Mouse (Mus musculus) C2C12 (cell line): ENCODE results near the gene Kdm6b. TPM values are rescaled to one million over a fixed set of nuclear protein-coding genes. Genes with fewer than 3 reads are reported as not detected.

Experiments used
- H3K27me3 ChIP-seq: one replicate; pipeline ENCODE4 v1.6.1; 2011; ENCODE audit not compliant: control insufficient read depth, insufficient read depth, insufficient read length
- H3K36me3 ChIP-seq: one replicate; pipeline ENCODE4 v1.6.1; 2011; ENCODE audit not compliant: control insufficient read depth, insufficient read depth
- H3K4me3 ChIP-seq: one replicate; pipeline ENCODE4 v1.5.1; 2011; ENCODE audit warnings: mild to moderate bottlenecking, control low read depth; ENCODE audit not compliant: poor library complexity, insufficient read depth, severe bottlenecking
- H3K79me2 ChIP-seq: one replicate; pipeline ENCODE4 v1.6.1; 2011; ENCODE audit not compliant: control insufficient read depth, insufficient read depth
- H3K79me3 ChIP-seq: one replicate; pipeline ENCODE4 v1.6.1; 2011; ENCODE audit warnings: low read depth, control low read depth
- H3ac ChIP-seq: one replicate; pipeline ENCODE3; 2011; ENCODE audit warnings: low read depth; ENCODE audit not compliant: control insufficient read depth, insufficient read length
- CEBPB ChIP-seq: IDR thresholded peaks from one replicate; pipeline ENCODE4 v1.6.1; 2011; ENCODE audit warnings: low read depth, mild to moderate bottlenecking, control low read depth, moderate library complexity
- CTCF ChIP-seq: IDR thresholded peaks from one replicate; pipeline ENCODE4 v1.5.1; 2011; ENCODE audit not compliant: control insufficient read depth, insufficient read depth, insufficient read length
- FOSL1 ChIP-seq: IDR thresholded peaks from one replicate; pipeline ENCODE4 v1.8.0; 2011; ENCODE audit warnings: mild to moderate bottlenecking, low read length; ENCODE audit not compliant: poor library complexity, insufficient read depth, severe bottlenecking
- MAX ChIP-seq: IDR thresholded peaks from one replicate; pipeline ENCODE4 v1.6.1; 2011; ENCODE audit warnings: mild to moderate bottlenecking, control low read depth
- MYOD1 ChIP-seq: IDR thresholded peaks from one replicate; pipeline ENCODE4 v1.6.1; 2011; ENCODE audit warnings: low read depth; ENCODE audit not compliant: control insufficient read depth, insufficient read length
- MYOG ChIP-seq: IDR thresholded peaks from one replicate; pipeline ENCODE4 v1.6.1; 2011; ENCODE audit not compliant: control insufficient read depth, insufficient read length; ENCODE audit errors: extremely low read depth
- USF1 ChIP-seq: IDR thresholded peaks from one replicate; pipeline ENCODE4 v1.6.1; 2011; ENCODE audit warnings: low read depth, mild to moderate bottlenecking, control low read depth, moderate library complexity
- polyA plus RNA-seq: library from polyadenylated mRNA; unstranded; fragments of >200 nt; fragmentation: generic; extraction: Trizol; gene quantifications from one replicate; pipeline ENCODE4 v1.2.1, GENCODE M21; 2012; ENCODE audit warnings: missing spikeins

Gene Kdm6b
- polyA plus RNA-seq, 1 experiment = 9.0 TPM

DNA sequence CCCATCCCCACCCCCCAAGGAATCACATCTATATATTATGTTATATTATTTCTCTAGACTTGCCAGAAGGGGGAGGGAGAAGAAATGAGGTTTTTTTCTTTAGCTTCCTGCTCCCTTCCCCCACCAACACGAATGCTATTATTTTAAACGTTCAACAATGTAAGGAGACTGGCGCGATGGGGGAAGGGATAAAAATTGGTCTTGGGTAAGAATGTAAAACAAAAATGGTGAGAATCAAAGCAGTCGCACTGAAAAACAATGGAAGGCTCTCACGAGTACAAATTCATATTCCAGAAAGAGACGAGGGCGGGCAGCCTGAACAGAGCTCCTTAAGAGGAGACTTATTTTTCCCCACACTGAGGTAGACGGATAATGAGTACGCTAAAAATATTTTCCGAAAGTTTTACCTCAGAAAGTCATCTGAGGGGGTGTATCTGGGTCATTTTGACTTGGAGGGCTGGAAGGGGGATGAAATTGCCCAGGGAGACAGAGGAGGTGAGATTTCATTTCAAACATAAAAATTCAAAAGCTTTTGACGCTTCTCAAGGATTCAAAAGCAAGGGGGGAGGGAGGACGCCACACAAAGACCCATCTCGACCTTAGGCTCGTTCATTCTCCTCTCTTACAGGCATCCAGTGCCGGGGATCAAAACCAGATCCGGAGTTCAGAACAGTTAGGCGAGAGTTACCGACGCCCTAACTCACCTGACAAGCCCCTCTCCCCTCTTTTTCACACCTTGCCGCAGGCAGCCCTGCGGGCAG, 46.4 kb downstream of the Kdm6b start:
- TF ChIP-seq FOSL1 = no peak
- TF ChIP-seq MYOD1 = no peak
- TF ChIP-seq USF1 = no peak
- no peak for TF ChIP-seq CTCF
- no peak for TF ChIP-seq MAX
- no peak for TF ChIP-seq CEBPB
- TF ChIP-seq MYOG = no peak
- peak overlapping the region; percentile 64 for H3K4me3 ChIP-seq
- H3K27me3 ChIP-seq = no peaks in the 10 kb centered on the region
- H3K79me3 ChIP-seq = peaks cover 11% of the 10 kb centered on the region
- peaks cover 39% of the 10 kb centered on the region for H3K79me2 ChIP-seq
- peaks cover 19% of the 10 kb centered on the region for H3K36me3 ChIP-seq
- H3ac ChIP-seq = peak overlapping the region; percentile 52

DNA sequence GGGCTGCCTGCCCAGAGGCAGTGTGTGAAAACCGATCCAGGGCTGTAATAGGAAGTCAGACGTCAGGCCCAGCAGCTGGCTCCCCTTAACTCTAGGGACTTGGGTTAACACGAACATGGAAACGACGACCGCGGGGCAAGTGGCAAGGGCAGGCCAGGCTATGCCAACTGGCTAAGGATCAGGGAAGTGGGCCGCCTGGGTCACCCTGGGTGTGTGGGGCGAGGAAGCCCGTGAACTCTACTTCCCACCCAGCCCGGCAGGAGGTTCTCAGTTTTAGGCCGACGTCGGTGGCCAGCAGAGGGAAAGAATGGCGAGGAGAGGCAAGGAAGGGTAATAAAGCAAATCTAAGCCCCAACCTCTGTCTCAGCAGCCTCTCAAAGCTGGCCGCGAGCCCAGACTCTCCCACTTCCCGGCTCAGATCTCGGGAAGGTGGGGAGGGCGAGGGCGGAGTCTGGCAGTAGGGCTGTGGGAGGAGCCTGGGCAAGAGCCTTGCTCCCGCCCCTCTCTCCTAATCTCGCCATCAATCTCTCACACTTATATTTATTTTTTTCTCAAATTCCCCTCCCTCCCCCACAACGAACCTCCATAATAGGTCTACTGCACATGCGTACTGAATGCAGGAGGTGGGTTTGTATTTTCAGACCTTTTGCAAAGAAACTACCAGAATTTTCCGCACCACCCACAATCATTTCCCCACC, 47.2 kb downstream of the Kdm6b start:
- no peak for TF ChIP-seq CEBPB
- TF ChIP-seq MYOG = no peak
- no peak for TF ChIP-seq USF1
- TF ChIP-seq FOSL1 = no peak
- no peak for TF ChIP-seq CTCF
- no peak for TF ChIP-seq MYOD1
- no peak for TF ChIP-seq MAX
- Histone ChIP-seq H3K27me3 (no peaks in the 10 kb centered on the region), H3K79me3 (peaks cover 11% of the 10 kb centered on the region)

DNA sequence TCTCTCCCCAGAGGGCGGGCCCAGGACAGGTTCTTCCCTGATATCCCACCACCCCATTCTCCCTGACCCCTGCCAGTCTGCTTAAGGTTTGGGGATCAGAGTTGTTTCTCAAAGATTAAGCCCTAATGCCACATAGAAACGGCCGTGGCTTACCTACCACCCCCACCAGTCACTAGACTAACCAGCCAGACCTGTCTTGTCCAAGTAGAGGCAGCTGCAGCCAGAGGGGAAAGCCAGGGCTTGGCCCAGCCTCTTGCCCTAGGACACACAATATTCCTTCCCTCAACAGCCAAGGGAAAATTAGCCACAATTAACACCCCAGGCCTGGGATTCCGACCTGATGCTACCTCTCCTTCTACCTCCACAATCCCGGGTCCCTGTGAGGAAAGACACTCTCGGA, 47.8 kb downstream of the Kdm6b start:
- Histone ChIP-seq H3K27me3 (no peaks in the 10 kb centered on the region), H3ac (peak overlapping the region; percentile 63), H3K36me3 (peaks cover 32% of the 10 kb centered on the region), H3K4me3 (no peak overlapping the region), H3K79me2 (peaks cover 39% of the 10 kb centered on the region), H3K79me3 (peaks cover 11% of the 10 kb centered on the region)
- TF ChIP-seq FOSL1 = no peak
- TF ChIP-seq CTCF = no peak
- no peak for TF ChIP-seq USF1
- TF ChIP-seq MYOD1 = no peak
- no peak for TF ChIP-seq MAX
- TF ChIP-seq CEBPB = no peak
- no peak for TF ChIP-seq MYOG

More for the DNA sequence above, 47.2 kb downstream of the Kdm6b start:
- Histone ChIP-seq H3K4me3 (peak overlapping the region; percentile 64), H3ac (peak overlapping the region; percentile 63), H3K36me3 (peaks cover 26% of the 10 kb centered on the region), H3K79me2 (peaks cover 39% of the 10 kb centered on the region)

DNA sequence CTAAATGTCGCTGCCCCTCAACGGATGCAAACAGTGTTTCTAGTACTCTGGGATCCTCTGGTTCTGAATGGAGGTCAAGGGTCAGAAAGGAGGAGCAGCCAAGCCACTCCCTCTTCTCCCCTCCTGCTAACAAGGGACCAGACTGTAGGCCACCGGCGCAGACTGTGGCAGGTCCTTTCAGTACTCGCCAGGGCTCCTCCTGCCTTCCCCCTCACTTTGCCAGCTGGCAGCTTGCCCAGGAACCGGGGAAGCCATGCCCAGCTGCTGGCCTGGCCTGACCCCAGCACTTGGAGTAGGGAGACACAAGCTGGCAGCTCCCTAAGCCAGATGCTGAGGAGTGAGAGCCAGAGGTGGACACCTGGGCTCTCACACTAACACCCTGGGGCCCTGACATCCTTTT, 48.6 kb downstream of the Kdm6b start:
- H3K27me3 ChIP-seq = no peaks in the 10 kb centered on the region
- TF ChIP-seq USF1 (no peak), MYOD1 (no peak), MYOG (no peak), CEBPB (no peak), FOSL1 (no peak), MAX (peak; percentile 33), CTCF (no peak)
- no peak overlapping the region for H3ac ChIP-seq
- H3K4me3 ChIP-seq = no peak overlapping the region
- H3K36me3 ChIP-seq = peaks cover 39% of the 10 kb centered on the region
- H3K79me3 ChIP-seq = peaks cover 11% of the 10 kb centered on the region
- peaks cover 39% of the 10 kb centered on the region for H3K79me2 ChIP-seq

DNA sequence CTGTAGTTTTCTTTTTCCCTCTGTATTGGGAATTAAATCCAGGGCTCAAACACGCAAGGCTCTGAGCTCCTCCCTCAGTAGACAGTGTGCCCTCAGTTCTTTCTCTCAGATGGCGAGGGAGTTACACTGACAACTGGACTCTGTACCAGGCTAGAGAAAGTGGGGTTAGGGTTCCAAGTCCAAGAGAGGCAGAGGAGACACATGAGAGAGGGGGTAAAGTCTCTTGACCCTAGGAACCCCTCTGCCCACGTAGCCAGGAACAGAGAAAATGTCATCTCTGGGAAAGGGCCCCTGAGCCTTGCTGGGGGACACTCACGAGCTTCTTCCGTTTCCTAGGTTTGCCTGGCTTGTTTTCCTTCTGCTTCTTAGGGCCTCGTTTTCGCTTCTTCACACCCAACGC, 49.1 kb downstream of the Kdm6b start:
- Histone ChIP-seq H3K36me3 (peaks cover 44% of the 10 kb centered on the region), H3ac (no peak overlapping the region), H3K79me2 (peaks cover 39% of the 10 kb centered on the region), H3K27me3 (no peaks in the 10 kb centered on the region), H3K4me3 (no peak overlapping the region), H3K79me3 (peaks cover 11% of the 10 kb centered on the region)
- TF ChIP-seq USF1 = no peak
- no peak for TF ChIP-seq FOSL1
- TF ChIP-seq CTCF = no peak
- TF ChIP-seq CEBPB = no peak
- no peak for TF ChIP-seq MYOD1
- TF ChIP-seq MYOG = no peak
- no peak for TF ChIP-seq MAX
